Mouse (Mus musculus): ENCODE measurements around the gene Tpra1. TPM values are rescaled to one million over a fixed set of nuclear protein-coding genes. Genes with fewer than 3 reads are reported as not detected.
A peak's percentile ranks its signal among the peaks of the same experiment; 100 is the strongest.

Tpra1 gene
- polyA plus RNA-seq, 1 experiment from 2014 or later = 73.6 TPM

DNA sequence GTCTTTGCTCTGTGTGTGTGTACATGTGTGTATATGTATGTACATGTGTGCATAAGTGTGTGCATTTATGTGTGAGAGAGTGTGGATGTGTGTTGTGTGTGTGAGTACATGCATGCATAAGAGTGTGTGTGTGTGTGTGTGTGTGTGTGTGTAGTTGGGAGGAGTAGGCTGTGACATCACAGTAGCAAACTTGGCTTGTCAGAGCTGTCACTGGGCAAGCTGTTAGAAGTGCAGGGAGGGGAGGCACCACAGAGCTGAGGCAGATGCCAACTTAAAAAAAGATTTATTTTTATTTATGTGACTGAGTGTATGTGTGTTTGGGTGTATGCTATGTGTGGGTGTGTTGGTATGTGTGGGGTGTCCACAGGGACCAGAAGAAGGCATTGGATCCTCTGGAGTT, 11.4 kb downstream of the Tpra1 start:
- H3K4me2 ChIP-seq = no peak overlapping the region
- ATAC-seq (ENCODE audit: low FRiP score) = no peak

DNA sequence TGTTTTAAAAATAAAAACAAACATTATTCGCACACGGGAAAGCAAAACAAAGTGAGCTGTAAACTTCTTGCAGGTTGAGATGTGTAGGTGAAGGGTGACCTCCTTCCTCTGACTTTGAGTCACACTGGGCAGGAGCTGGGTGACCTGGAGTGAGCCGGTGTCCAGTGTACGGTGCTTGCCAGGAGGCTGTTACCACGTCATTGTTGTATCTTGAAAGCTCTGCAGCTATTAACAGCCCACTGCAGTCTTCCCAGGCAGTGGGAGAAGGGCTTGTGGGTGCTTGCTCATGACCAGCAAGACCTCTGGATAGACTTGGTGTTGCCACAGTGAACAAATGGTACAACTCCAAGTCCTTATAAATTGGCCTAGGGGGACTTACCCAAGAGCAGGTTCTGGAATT, 12.7 kb downstream of the Tpra1 start:
- Histone ChIP-seq H3K4me1 (replicated peaks) (no peaks in the 10 kb centered on the region), H3K4me2 (no peak overlapping the region), H3K9me3 (no peaks in the 10 kb centered on the region), H3K9ac (no peak overlapping the region), H3K27me3 (no peaks in the 10 kb centered on the region), H3K27ac (no peak overlapping the region), H3K36me3 (peaks cover 32% of the 10 kb centered on the region), H3K4me3 (no peak overlapping the region)
- no peak for ATAC-seq (ENCODE audit: low FRiP score)
- 82% methylated on average over 5 of the region's 5 CpGs for WGBS

More for the DNA sequence above, 11.4 kb downstream of the Tpra1 start:
- peaks cover 41% of the 10 kb centered on the region for H3K36me3 ChIP-seq
- no peak overlapping the region for H3K4me3 ChIP-seq
- no peak overlapping the region for H3K9ac ChIP-seq
- H3K4me1 ChIP-seq (replicated peaks) = no peaks in the 10 kb centered on the region
- H3K27me3 ChIP-seq = no peaks in the 10 kb centered on the region
- no peaks in the 10 kb centered on the region for H3K9me3 ChIP-seq
- no peak overlapping the region for H3K27ac ChIP-seq

DNA sequence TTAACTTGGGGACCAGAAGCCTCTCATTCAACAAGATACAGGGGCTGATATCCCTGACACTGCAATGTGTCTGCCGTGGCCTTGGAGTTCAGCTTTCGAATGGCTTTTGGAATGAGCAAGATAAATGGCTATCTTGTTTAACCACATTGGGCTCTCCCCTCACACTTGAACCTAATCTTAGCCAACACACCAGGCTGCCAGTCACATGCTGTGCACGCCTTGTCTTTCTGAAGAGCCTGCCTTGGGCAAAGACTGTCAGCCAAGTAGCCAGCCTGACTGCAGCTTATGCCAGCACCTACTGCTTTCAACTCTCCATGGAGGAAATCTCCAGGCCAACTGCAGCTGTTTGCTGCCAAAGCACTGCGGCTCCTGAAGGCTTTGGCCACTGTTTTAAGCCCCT, 13.5 kb downstream of the Tpra1 start:
- Histone ChIP-seq H3K9ac (no peak overlapping the region), H3K4me3 (no peak overlapping the region), H3K9me3 (no peaks in the 10 kb centered on the region), H3K27me3 (no peaks in the 10 kb centered on the region), H3K4me1 (replicated peaks) (no peaks in the 10 kb centered on the region), H3K4me2 (no peak overlapping the region), H3K27ac (no peak overlapping the region), H3K36me3 (peaks cover 25% of the 10 kb centered on the region)
- ATAC-seq (ENCODE audit: low FRiP score) = no peak
- WGBS = 81% methylated on average over 4 of the region's 4 CpGs

DNA sequence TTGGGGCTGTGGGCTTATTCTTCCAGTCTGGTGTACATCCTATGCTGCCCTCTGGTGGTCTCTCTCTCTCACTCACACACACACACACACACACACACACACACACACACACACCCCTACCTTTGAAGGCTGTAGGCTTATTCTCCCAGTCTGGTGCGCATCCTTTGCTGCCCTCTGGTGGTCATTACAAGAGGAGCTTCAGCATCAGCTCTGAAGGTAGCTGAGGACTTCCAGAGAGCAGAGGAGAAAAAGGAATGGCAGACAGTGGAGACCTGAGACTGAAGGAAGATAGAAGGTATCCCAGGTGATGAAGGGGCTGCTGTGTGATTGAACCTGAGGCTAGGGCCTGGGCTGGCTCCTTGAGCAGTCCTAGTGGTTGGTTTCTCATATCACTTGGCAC, 14.1 kb downstream of the Tpra1 start:
- 50% methylated on average over 1 of the region's 1 CpGs for WGBS
- Histone ChIP-seq H3K4me1 (replicated peaks) (no peaks in the 10 kb centered on the region), H3K27me3 (no peaks in the 10 kb centered on the region), H3K36me3 (peaks cover 19% of the 10 kb centered on the region), H3K9ac (no peak overlapping the region), H3K4me2 (no peak overlapping the region), H3K9me3 (no peaks in the 10 kb centered on the region), H3K4me3 (no peak overlapping the region), H3K27ac (no peak overlapping the region)
- ATAC-seq (ENCODE audit: low FRiP score) = no peak

DNA sequence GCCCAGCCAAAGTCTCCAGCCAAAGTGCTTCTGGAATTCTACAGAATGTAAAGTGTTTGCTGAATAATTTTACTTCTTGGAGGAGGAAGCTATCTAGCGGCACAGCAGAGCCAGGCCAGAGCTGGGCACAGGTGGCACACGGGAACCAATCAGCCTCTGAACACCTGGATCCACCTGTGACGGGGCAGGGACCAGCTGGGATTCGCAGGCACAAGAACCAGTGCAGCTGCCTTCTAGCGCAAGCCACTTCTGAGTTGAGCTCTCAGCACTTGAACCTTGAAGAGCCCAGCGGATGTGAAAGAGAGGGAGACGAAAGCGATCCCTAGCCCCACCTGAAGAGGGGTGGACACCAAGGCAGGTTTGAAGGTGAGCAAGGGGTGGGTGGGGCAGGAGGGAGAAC, 16.8 kb downstream of the Tpra1 start:
- Histone ChIP-seq H3K4me2 (no peak overlapping the region), H3K4me3 (no peak overlapping the region), H3K27me3 (no peaks in the 10 kb centered on the region), H3K27ac (no peak overlapping the region; the same call in 1 of the 2 replicates), H3K4me1 (replicated peaks) (peaks cover 3% of the 10 kb centered on the region), H3K9me3 (no peaks in the 10 kb centered on the region), H3K36me3 (no peaks in the 10 kb centered on the region), H3K9ac (no peak overlapping the region)
- 83% methylated on average over 8 of the region's 8 CpGs for WGBS
- ATAC-seq (ENCODE audit: low FRiP score) = no peak

DNA sequence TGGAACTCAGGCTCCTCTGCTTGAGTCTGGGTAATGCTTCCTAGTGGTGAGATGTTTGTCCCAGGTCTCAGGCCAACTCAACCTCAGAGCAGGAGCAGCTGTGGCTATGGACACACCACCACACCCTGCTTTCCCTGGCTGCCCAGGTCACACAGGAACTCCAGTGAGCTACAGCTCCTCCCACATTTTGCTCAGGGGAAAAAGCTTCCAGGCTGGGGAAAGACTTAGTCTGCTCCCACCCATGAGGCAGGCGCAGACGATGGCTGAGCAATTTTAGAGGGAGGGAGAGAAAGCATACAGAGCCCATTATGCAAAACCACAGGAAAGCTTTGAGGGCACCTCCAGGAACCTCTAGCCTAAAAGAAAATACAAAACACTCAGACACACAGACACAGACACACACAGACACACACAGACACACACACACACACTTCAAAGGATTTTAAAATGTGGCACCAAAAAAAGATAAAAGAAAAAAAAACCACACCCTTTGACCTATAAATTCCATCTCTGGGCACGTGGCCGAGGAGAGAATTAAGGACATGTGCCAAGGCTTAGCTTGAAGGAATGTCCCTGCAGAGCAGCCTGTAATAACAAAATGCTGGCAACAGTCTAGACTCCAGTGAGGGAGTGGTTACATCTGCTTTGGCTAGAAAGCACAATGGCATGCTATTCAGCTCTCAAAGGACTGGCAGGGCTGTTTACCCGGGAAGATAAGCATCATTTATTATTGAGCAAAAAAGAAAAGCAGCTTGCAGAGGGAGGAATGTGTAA, 22.6 kb downstream of the Tpra1 start:
- H3K4me1 ChIP-seq (replicated peaks) = peaks cover 60% of the 10 kb centered on the region
- H3K36me3 ChIP-seq = no peaks in the 10 kb centered on the region
- ATAC-seq (ENCODE audit: low FRiP score) = 0 out of 2 replicates have a peak, but pooled peaks have one; percentile 25

DNA sequence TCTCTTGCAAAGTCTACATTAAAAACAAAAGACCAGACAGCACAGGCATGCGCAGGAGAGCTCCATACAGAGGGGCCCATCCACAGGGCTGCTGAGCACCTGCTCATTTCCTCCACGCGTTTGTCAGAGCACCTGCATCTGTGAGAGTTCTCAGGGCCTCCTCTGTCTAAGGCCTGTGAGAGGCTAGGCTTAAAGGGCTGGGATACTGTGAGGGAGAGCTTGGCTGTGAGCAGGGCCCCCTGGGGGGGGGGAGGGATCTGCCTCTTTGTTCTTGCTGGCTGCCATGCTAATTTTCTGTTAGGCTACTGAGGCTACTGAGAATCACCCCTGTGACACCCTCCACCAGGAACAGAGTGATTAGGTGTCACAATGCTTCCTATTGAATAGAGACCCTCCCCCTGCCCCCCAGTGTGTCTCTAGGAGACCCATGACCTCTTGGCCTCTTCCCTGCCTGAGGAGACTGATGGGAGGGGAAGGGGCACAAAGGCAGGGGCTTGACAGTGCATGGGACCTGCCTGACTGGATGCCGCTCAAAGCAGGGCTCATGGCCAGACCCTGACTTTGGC, 23.7 kb downstream of the Tpra1 start:
- peak overlapping the region; percentile 46 for H3K9ac ChIP-seq
- 4% methylated on average over 4 of the region's 4 CpGs for WGBS
- H3K27ac ChIP-seq = peak overlapping the region; percentile 92
- H3K9me3 ChIP-seq = no peaks in the 10 kb centered on the region
- no peak overlapping the region for H3K4me3 ChIP-seq
- peaks cover 70% of the 10 kb centered on the region for H3K4me1 ChIP-seq (replicated peaks)
- no peaks in the 10 kb centered on the region for H3K27me3 ChIP-seq
- H3K4me2 ChIP-seq = no peak overlapping the region
- ATAC-seq (ENCODE audit: low FRiP score) = peak; percentile 62
- H3K36me3 ChIP-seq = no peaks in the 10 kb centered on the region

More for the DNA sequence above, 22.6 kb downstream of the Tpra1 start:
- Histone ChIP-seq H3K4me2 (no peak overlapping the region), H3K27me3 (no peaks in the 10 kb centered on the region), H3K9me3 (no peaks in the 10 kb centered on the region), H3K4me3 (no peak overlapping the region), H3K9ac (0 out of 2 replicates have a peak overlapping the region, but pooled peaks have one; percentile 46), H3K27ac (peak overlapping the region; percentile 92)
- 3% methylated on average over 5 of the region's 5 CpGs for WGBS

DNA sequence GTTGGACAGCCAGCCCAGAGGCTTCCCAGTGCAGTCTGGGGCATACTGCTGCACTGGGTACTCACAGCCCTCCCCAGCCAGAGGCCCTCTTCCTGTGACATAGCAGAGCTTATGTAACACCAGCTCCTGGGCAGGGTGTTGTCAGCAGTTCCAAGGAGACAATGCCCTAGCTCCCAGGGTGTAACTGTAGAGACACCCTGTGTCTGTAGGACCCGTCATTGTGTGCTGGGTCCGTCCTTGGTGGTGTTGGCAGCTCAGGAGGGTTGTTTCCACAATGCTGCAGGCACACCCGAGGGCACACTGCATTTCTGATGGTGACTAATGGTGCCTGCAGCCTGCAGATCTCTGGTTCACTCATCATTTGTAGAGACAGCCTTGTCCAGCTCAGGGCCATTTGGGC, 24.8 kb downstream of the Tpra1 start:
- H3K4me2 ChIP-seq = no peak overlapping the region
- H3K9ac ChIP-seq = peak overlapping the region; percentile 26
- H3K27me3 ChIP-seq = no peaks in the 10 kb centered on the region
- no peaks in the 10 kb centered on the region for H3K36me3 ChIP-seq
- no peaks in the 10 kb centered on the region for H3K9me3 ChIP-seq
- H3K27ac ChIP-seq = peak overlapping the region; percentile 92; the same call in 1 of the 2 replicates
- WGBS = 24% methylated on average over 3 of the region's 3 CpGs
- H3K4me3 ChIP-seq = no peak overlapping the region
- peaks cover 77% of the 10 kb centered on the region for H3K4me1 ChIP-seq (replicated peaks)
- ATAC-seq (ENCODE audit: low FRiP score) = no peak

DNA sequence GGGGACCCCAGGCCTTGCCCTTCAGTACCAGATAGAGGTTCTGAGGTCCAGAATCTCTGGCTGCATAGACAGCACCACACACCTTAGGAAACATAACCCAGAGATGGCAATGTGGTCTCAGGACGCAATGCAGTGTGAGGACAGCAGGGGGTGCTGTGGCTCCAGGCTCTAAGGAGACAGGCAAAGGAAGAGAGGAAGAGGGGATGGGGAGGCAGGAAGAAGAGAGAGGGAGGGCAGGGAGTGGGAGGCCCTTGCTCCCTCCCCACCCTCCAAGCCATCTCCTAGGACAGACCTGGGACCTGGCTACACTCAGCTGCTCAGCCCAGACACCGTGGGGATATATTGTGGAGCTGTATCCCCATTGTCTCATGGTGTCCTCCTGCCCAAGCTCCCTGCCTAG, 25.5 kb downstream of the Tpra1 start:
- no peaks in the 10 kb centered on the region for H3K27me3 ChIP-seq
- no peak overlapping the region for H3K9ac ChIP-seq
- no peak overlapping the region for H3K4me2 ChIP-seq
- ATAC-seq (ENCODE audit: low FRiP score) = peak; percentile 11; the same call in 1 of the 2 replicates
- 0 out of 2 replicates have a peak overlapping the region, but pooled peaks have one; percentile 92 for H3K27ac ChIP-seq
- H3K36me3 ChIP-seq = no peaks in the 10 kb centered on the region
- H3K9me3 ChIP-seq = no peaks in the 10 kb centered on the region
- 4% methylated on average over 2 of the region's 2 CpGs for WGBS
- H3K4me1 ChIP-seq (replicated peaks) = peaks cover 82% of the 10 kb centered on the region
- H3K4me3 ChIP-seq = no peak overlapping the region

DNA sequence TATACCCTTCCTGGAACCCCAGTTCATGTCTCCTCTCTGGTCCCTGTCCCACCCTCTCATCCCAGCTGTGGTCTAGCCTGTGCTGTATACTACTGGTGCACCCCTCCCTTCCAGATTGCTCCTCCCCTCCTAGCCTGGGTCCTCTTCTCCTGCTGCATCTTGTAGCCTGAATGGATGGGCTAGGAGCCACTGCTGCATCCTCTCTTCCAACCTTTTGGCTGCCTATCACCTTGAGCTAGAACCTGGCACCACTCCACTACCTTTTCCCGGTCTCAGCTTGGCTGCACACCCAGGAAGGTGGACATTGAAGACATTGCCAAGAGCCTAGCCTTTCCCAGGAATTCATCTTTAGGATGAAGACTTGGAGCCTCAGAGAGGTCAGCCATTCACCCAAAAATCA, 26.0 kb downstream of the Tpra1 start:
- Histone ChIP-seq H3K27ac (0 out of 2 replicates have a peak overlapping the region, but pooled peaks have one; percentile 19), H3K4me1 (replicated peaks) (peaks cover 82% of the 10 kb centered on the region), H3K9ac (no peak overlapping the region), H3K9me3 (no peaks in the 10 kb centered on the region), H3K27me3 (no peaks in the 10 kb centered on the region), H3K4me3 (no peak overlapping the region), H3K4me2 (no peak overlapping the region), H3K36me3 (no peaks in the 10 kb centered on the region)
- WGBS = 81% methylated on average over 1 of the region's 1 CpGs
- ATAC-seq (ENCODE audit: low FRiP score) = no peak

DNA sequence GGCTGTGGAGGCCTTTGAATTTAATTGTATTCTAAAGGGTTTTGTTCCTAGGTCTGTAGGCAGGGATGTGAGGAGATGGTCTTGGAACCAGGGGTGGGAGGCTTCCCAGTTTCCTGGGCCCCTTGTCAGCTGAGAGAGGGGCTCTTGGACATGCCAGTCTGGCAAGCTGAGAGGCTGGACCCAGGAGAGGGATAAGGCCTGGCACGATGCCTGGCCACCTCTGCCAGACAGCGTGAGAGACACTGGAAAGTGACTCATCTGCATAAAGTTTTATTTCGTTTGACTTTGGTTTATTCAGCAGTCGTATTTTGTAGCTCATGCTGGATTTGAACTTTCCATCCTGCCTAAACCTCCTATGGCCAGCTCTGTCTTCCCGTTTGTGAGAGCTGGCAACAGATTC, 26.5 kb downstream of the Tpra1 start:
- Histone ChIP-seq H3K9ac (no peak overlapping the region), H3K27ac (no peak overlapping the region), H3K4me1 (replicated peaks) (peaks cover 85% of the 10 kb centered on the region), H3K27me3 (0 out of 2 replicates have a peak, but pooled peaks cover 4% of the 10 kb centered on the region), H3K36me3 (no peaks in the 10 kb centered on the region), H3K4me3 (no peak overlapping the region), H3K4me2 (no peak overlapping the region), H3K9me3 (no peaks in the 10 kb centered on the region)
- no peak for ATAC-seq (ENCODE audit: low FRiP score)
- WGBS = 65% methylated on average over 5 of the region's 5 CpGs

DNA sequence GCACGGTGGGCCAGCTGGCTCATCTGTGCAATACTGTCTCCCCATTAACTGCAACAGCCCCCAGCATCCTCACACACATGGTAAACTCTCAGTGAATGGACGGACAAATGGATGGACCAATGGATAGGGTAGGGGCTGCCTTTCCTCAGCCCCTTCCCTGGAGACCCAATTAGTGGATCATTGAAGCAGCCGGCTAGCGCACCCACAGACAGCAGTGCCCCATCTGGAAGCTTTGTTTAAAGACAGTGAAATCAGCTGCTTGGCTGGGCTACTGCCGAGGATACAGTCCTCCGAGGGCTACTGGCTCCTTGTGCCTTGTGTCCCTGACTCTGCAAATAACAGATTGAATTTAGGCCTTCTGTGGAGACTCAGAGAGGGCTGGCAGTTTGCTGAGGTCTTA, 27.4 kb downstream of the Tpra1 start:
- no peaks in the 10 kb centered on the region for H3K9me3 ChIP-seq
- 0 out of 2 replicates have a peak, but pooled peaks have one; percentile 2 for ATAC-seq (ENCODE audit: low FRiP score)
- H3K4me3 ChIP-seq = no peak overlapping the region
- no peaks in the 10 kb centered on the region for H3K36me3 ChIP-seq
- WGBS = 23% methylated on average over 6 of the region's 6 CpGs
- no peak overlapping the region for H3K4me2 ChIP-seq
- 0 out of 2 replicates have a peak, but pooled peaks cover 8% of the 10 kb centered on the region for H3K27me3 ChIP-seq
- H3K9ac ChIP-seq = no peak overlapping the region
- peaks cover 85% of the 10 kb centered on the region for H3K4me1 ChIP-seq (replicated peaks)
- H3K27ac ChIP-seq = peak overlapping the region; percentile 87
